Mouse (Mus musculus): ENCODE results near the gene Dglucy. TPM values are rescaled to one million over a fixed set of nuclear protein-coding genes. Genes with fewer than 3 reads are reported as not detected.

The Dglucy gene
- 1 to 10 TPM; 5.0 to 5.3 TPM for total RNA-seq (2021)

- peak; percentile 95 for DNase-seq
- intact Hi-C loops (cut with DNase I): no loop called here
Observed at GRCm38 (mm10) chr12:100778934-100779865, at the start of gene Dglucy. Gene Dglucy (plus strand): TSS chr12:100779057.

GRCm38 (mm10) chr12:100735156-100735555 is 43.7 kb upstream of the Dglucy start:
- intact Hi-C loops (cut with DNase I): no loop called here
- no peak for DNase-seq

- intact Hi-C loops (cut with DNase I): no loop called here
- no peak for DNase-seq
Observed at GRCm38 (mm10) chr12:100735581-100735980, 43.3 kb upstream of the Dglucy start.

GRCm38 (mm10) chr12:100738498-100738897 is 40.4 kb upstream of the Dglucy start:
- no peak for DNase-seq
- intact Hi-C loops (cut with DNase I): no loop called here

- no peak for DNase-seq
- intact Hi-C loops (cut with DNase I): no loop called here
Observed at GRCm38 (mm10) chr12:100739011-100739570, 39.8 kb upstream of the Dglucy start.

- DNase-seq: no peak
- intact Hi-C loops (cut with DNase I): no loop called here
Observed at GRCm38 (mm10) chr12:100740313-100740712, 38.5 kb upstream of the Dglucy start.

- no peak for DNase-seq
- intact Hi-C loops (cut with DNase I): no loop called here
Observed at GRCm38 (mm10) chr12:100742468-100742867, 36.4 kb upstream of the Dglucy start.

- intact Hi-C loops (cut with DNase I): no loop called here
Observed at GRCm38 (mm10) chr12:100752977-100753376, 25.9 kb upstream of the Dglucy start.

GRCm38 (mm10) chr12:100753716-100754115 is 25.1 kb upstream of the Dglucy start:
- intact Hi-C loops (cut with DNase I): no loop called here

More at GRCm38 (mm10) chr12:100752977-100753376, 25.9 kb upstream of the Dglucy start:
- no peak for DNase-seq

GRCm38 (mm10) chr12:100757427-100757826 is 21.4 kb upstream of the Dglucy start:
- intact Hi-C loops (cut with DNase I): no loop called here
- DNase-seq: no peak

More at GRCm38 (mm10) chr12:100753716-100754115, 25.1 kb upstream of the Dglucy start:
- peak; percentile 31 for DNase-seq

- intact Hi-C loops (cut with DNase I): no loop called here
- DNase-seq: no peak
Observed at GRCm38 (mm10) chr12:100762663-100763425, 16.0 kb upstream of the Dglucy start.

GRCm38 (mm10) chr12:100764329-100765018 is 14.4 kb upstream of the Dglucy start:
- no peak for DNase-seq
- intact Hi-C loops (cut with DNase I): no loop called here

- intact Hi-C loops (cut with DNase I): no loop called here
- no peak for DNase-seq
Observed at GRCm38 (mm10) chr12:100769871-100770270, 9.0 kb upstream of the Dglucy start.

- DNase-seq: no peak
- intact Hi-C loops (cut with DNase I): no loop called here
Observed at GRCm38 (mm10) chr12:100770765-100771164, 8.1 kb upstream of the Dglucy start.

- intact Hi-C loops (cut with DNase I): no loop called here
- peak; percentile 72 for DNase-seq
Observed at GRCm38 (mm10) chr12:100772230-100772984, 6.5 kb upstream of the Dglucy start.

- no peak for DNase-seq
- intact Hi-C loops (cut with DNase I): no loop called here
Observed at GRCm38 (mm10) chr12:100774756-100775155, 4.1 kb upstream of the Dglucy start.

- no peak for DNase-seq
- intact Hi-C loops (cut with DNase I): no loop called here
Observed at GRCm38 (mm10) chr12:100775291-100775690, 3.6 kb upstream of the Dglucy start.

GRCm38 (mm10) chr12:100775911-100776581 is 2.8 kb upstream of the Dglucy start:
- intact Hi-C loops (cut with DNase I): no loop called here

GRCm38 (mm10) chr12:100776991-100777390 is 1.9 kb upstream of the Dglucy start:
- intact Hi-C loops (cut with DNase I): no loop called here
- no peak for DNase-seq

More at GRCm38 (mm10) chr12:100775911-100776581, 2.8 kb upstream of the Dglucy start:
- DNase-seq: no peak

Measured in left cerebral cortex, postnatal 4 days (tissue).